Mouse (Mus musculus) brain, embryonic 14.5 days (tissue): ENCODE measurements around the gene Slc4a7.

ENCODE experiments used
- CTCF ChIP-seq: fragments of 200-500 bp; IDR thresholded peaks from 2 replicates; pipeline ENCODE4 v1.5.1; 2012; ENCODE audit warnings: inconsistent platforms, mild to moderate bottlenecking, moderate library complexity, borderline replicate concordance; ENCODE audit not compliant: insufficient read depth, insufficient read length; ENCODE audit errors: extremely low read depth
- POLR2A ChIP-seq: fragments of 200-500 bp; IDR thresholded peaks from 2 replicates; pipeline ENCODE4 v1.6.1; 2012; ENCODE audit warnings: mild to moderate bottlenecking, inconsistent platforms, borderline replicate concordance; ENCODE audit not compliant: poor library complexity, insufficient read depth, insufficient read length, severe bottlenecking; ENCODE audit errors: extremely low read depth

DNA sequence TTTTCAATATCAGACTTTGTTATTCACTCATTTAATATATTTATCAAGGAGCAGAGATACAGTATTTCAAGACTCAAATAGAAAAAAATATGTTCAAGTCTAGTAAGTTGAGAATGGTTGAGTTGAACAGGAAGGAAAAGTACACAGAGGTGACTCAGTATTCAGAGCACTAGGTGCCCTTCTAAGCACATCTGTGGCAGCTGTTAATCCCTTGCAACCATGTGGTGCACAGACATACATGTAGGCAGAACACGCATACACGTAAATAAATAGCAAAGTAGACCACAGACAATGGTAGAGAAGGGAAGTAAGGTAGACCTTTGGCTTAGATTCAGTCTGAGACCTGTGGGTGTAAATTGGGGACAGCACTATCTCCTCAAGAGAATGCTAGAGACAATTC is 13.7 kb downstream of the Slc4a7 start:
- TF ChIP-seq CTCF (no peak), POLR2A (no peak)
